Mouse (Mus musculus): ENCODE data around the gene AW551984.

DNA sequence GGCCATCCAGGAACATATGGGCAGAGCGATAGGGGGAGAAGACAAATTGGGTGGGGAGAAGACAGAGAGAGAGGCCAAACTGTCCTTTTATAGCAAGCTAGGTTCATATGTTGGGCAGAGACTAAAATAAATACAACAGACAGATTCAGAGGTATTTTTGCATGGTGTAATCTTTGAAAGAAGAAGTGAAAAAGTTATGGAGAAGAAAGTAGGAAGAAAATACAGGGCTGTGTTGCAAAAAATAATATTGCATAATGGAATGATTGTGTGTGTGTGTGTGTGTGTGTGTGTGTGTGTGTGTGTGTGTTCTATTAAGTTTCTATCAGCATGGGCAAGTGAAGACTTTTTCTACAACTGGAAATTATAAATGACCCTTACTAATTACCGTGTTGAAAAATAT lies 24.9 kb upstream of the AW551984 start:
- TF ChIP-seq CTCF (IDR thresholded peaks at IDR 0.05; ENCODE audit: control insufficient read depth, insufficient read depth, low read length) (no peak), POLR2A (IDR thresholded peaks at IDR 0.05; ENCODE audit: borderline replicate concordance, control insufficient read depth, low read depth, low read length) (no peak)

Data from bone marrow, adult 2 months (tissue).